In the genomic region with DNA sequence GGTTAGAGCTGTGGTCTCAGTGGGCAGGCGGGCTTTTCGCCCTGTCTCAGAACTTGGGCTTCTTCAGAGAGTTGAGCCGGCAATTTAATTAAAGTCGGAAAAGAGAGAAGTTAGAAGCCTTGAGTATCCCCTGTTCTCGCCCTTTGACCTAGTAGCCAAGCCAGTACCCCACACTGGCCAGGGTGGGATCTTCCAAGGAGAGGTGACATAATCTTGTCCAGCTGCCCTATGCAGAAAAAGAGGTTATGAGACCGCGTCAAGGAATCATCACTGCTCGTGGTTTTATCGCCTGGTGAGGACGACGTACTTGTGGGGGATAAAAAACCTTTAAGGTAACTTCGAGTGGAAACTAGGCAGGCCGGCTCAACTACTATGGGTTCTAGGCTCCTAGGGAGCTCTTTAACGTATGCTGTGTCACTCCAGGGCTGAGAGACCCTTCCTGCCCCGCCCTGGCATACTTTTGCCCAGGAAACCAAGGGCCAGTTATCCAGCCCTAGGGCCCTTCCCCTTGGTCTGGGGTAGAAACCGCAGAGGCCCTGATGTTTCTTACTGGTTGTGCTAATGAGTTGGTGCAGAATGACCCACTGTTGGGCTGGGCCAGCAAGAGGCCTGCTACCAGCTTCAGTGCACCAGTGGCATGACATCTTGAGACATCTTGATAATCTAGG, we compare ENCODE assay signal across 8 mouse cellular contexts. TPM values are rescaled to one million over a fixed set of nuclear protein-coding genes. Genes with fewer than 3 reads are reported as not detected.
DNase-seq lines count a peak whose midpoint lies in the region; ATAC-seq lines count a peak whose summit lies in the region.

No protein-coding gene starts in this region.

- H3K27ac ChIP-seq in intestine, embryonic 15.5 days, result no peak overlapping the region
- no peak overlapping the region for H3K27ac ChIP-seq in midbrain, embryonic 16.5 days (ENCODE audit: low read length)

- H3K4me1 ChIP-seq in intestine, embryonic 15.5 days (replicated peaks), result peaks cover 17% of the 10 kb centered on the region
- peaks cover 14% of the 10 kb centered on the region for H3K4me1 ChIP-seq in midbrain, embryonic 16.5 days (ENCODE audit: control insufficient read depth, insufficient read depth, low read length)

- WGBS in intestine, embryonic 15.5 days, result 46% methylated on average over 16 of the region's 16 CpGs
- 18% methylated on average over 16 of the region's 16 CpGs for WGBS in midbrain, embryonic 16.5 days

- peak overlapping the region; percentile 74 for H3K4me3 ChIP-seq in intestine, embryonic 15.5 days (replicated peaks)
- peak overlapping the region; percentile 62 for H3K4me3 ChIP-seq in midbrain, embryonic 16.5 days (ENCODE audit: low read depth, low read length)

- H3K27me3 ChIP-seq in intestine, embryonic 15.5 days (replicated peaks), result peaks cover 9% of the 10 kb centered on the region; the same call in 1 of the 2 replicates
- H3K27me3 ChIP-seq in midbrain, embryonic 16.5 days (ENCODE audit: control insufficient read depth, insufficient read depth, low read depth, low read length), result peaks cover 38% of the 10 kb centered on the region

- H3K4me2 ChIP-seq in intestine, embryonic 15.5 days (replicated peaks), result peak overlapping the region; percentile 99
- H3K4me2 ChIP-seq in midbrain, embryonic 16.5 days (ENCODE audit: low read length), result peak overlapping the region; percentile 94

- H3K36me3 ChIP-seq in intestine, embryonic 15.5 days, result no peaks in the 10 kb centered on the region
- H3K36me3 ChIP-seq in midbrain, embryonic 16.5 days (ENCODE audit: control insufficient read depth, insufficient read depth, low read length), result no peaks in the 10 kb centered on the region

- peak overlapping the region; percentile 74 for H3K9ac ChIP-seq in intestine, embryonic 15.5 days
- no peak overlapping the region for H3K9ac ChIP-seq in midbrain, embryonic 16.5 days (ENCODE audit: low read depth, low read length)

- peak; percentile 24 for DNase-seq in kidney, adult 11 months
- no peak for DNase-seq in kidney, postnatal 25 days
- peak; percentile 8 for DNase-seq in embryo, embryonic 11 days
- DNase-seq in left cerebral cortex, adult 8-10 months (ENCODE audit: low spot score in 2 of 2), result no peak
- DNase-seq in right cerebral cortex, postnatal 25 days, result no peak

- ATAC-seq in intestine, embryonic 15.5 days, result 0 out of 2 replicates have a peak, but pooled peaks have one; percentile 7
- ATAC-seq in midbrain, embryonic 16.5 days, result no peak
- ATAC-seq in cerebellum, adult (ENCODE audit: insufficient number of reproducible peaks, low FRiP score, low TSS enrichment), result no peak

- no peaks in the 10 kb centered on the region for H3K9me3 ChIP-seq in intestine, embryonic 15.5 days
- no peaks in the 10 kb centered on the region; the same call in 1 of the 2 replicates for H3K9me3 ChIP-seq in midbrain, embryonic 16.5 days (replicated peaks; ENCODE audit: control insufficient read depth, low read length, poor library complexity, severe bottlenecking)

RNA-seq across cellular contexts. Expression of gene Rbpms2, which starts 2.0 kb away (rescaled TPM):
- polyA plus RNA-seq in intestine, embryonic 15.5 days (2015; fragmentation: Nextera tagmentation; extraction: Ambion mirVana), result 18.9 and 19.6 TPM in 2 replicates
- polyA plus RNA-seq in midbrain, embryonic 16.5 days (2015; fragmentation: Nextera tagmentation; extraction: Ambion mirVana), result 2.9 TPM in 2 replicates
- total RNA-seq in left cerebral cortex, adult 8-10 months (2022), result 1 to 10 TPM; 2.2 to 5.3 (median 3.0) TPM

RNA-seq across cellular contexts. Expression of gene Oaz2, which starts 36.3 kb away (rescaled TPM):
- polyA plus RNA-seq in intestine, embryonic 15.5 days (2015; fragmentation: Nextera tagmentation; extraction: Ambion mirVana), result 196 and 203 TPM in 2 replicates
- 384 and 407 TPM in 2 replicates for polyA plus RNA-seq in midbrain, embryonic 16.5 days (2015; fragmentation: Nextera tagmentation; extraction: Ambion mirVana)
- total RNA-seq in left cerebral cortex, adult 8-10 months (2022), result 100 to 1,000 TPM; 221 to 258 (median 249) TPM

RNA-seq across cellular contexts. Expression of gene Pif1, which starts 44.5 kb away (rescaled TPM):
- 9.1 and 9.6 TPM in 2 replicates for polyA plus RNA-seq in intestine, embryonic 15.5 days (2015; fragmentation: Nextera tagmentation; extraction: Ambion mirVana)
- polyA plus RNA-seq in midbrain, embryonic 16.5 days (2015; fragmentation: Nextera tagmentation; extraction: Ambion mirVana), result 2.0 and 2.1 TPM in 2 replicates
- under 1 TPM; 0.18 to 0.63 (median 0.26) TPM for total RNA-seq in left cerebral cortex, adult 8-10 months (2022)

RNA-seq across cellular contexts. Expression of gene Plekho2, which starts 51.6 kb away (rescaled TPM):
- polyA plus RNA-seq in intestine, embryonic 15.5 days (2015; fragmentation: Nextera tagmentation; extraction: Ambion mirVana), result 11.0 and 11.2 TPM in 2 replicates
- 3.1 and 3.8 TPM in 2 replicates for polyA plus RNA-seq in midbrain, embryonic 16.5 days (2015; fragmentation: Nextera tagmentation; extraction: Ambion mirVana)
- total RNA-seq in left cerebral cortex, adult 8-10 months (2022), result 10 to 100 TPM; 16.3 to 24.5 (median 18.9) TPM

Comparison
In these comparisons a context has a peak if more than half of its experiments do, and no peak if none do; other contexts are left out.
1. DNase-seq: peak in kidney, adult 11 months (single experiment) and embryo, embryonic 11 days (single experiment); none in kidney, postnatal 25 days (0 of 2), left cerebral cortex, adult 8-10 months (0 of 2) and right cerebral cortex, postnatal 25 days (single experiment).